Mouse (Mus musculus) stomach, embryonic 15.5 days (tissue): ENCODE data around the gene Kcnd3. TPM values are rescaled to one million over a fixed set of nuclear protein-coding genes. Genes with fewer than 3 reads are reported as not detected.

Source experiments
- ATAC-seq: fragments of 200-750 bp; cut with Nextera tagmentation; 2 replicates; pipeline ENCODE4 v1.8.0; 2017; ENCODE audit warnings: low read depth, moderate number of reproducible peaks, moderate TSS enrichment; ENCODE audit not compliant: insufficient read depth, low FRiP score
- H3K27ac ChIP-seq: fragments of 300-500 bp; sonication (generic); 2 replicates; pipeline ENCODE4 v1.5.1; 2015; ENCODE audit warnings: mild to moderate bottlenecking, inconsistent platforms
- H3K27me3 ChIP-seq: fragments of 300-500 bp; sonication (generic); replicated peaks from 2 replicates; pipeline ENCODE4 v1.6.1; 2015; ENCODE audit warnings: inconsistent platforms
- H3K36me3 ChIP-seq: fragments of 300-500 bp; sonication (generic); 2 replicates; pipeline ENCODE4 v1.6.1; 2015; ENCODE audit warnings: inconsistent platforms
- H3K4me1 ChIP-seq: fragments of 300-500 bp; sonication (generic); 2 replicates; pipeline ENCODE4 v1.6.1; 2015; ENCODE audit warnings: inconsistent platforms
- H3K4me2 ChIP-seq: fragments of 300-500 bp; sonication (generic); 2 replicates; pipeline ENCODE4 v1.6.1; 2015; ENCODE audit warnings: mild to moderate bottlenecking, inconsistent platforms
- H3K4me3 ChIP-seq: fragments of 300-500 bp; sonication (generic); replicated peaks from 2 replicates; pipeline ENCODE4 v1.5.1; 2015; ENCODE audit warnings: inconsistent platforms
- H3K9ac ChIP-seq: fragments of 300-500 bp; sonication (generic); 2 replicates; pipeline ENCODE4 v1.6.1; 2015; ENCODE audit warnings: inconsistent platforms
- H3K9me3 ChIP-seq: fragments of 300-500 bp; sonication (generic); 2 replicates; pipeline ENCODE4 v1.6.1; 2016; ENCODE audit warnings: inconsistent platforms
- WGBS: fragments of 180-500 bp; shearing (Covaris S2); methylation state at CpG from one replicate; pipeline ENCODE4 v1.1.7; 2015; 5-methylcytosine and 5-hydroxymethylcytosine counted together
- polyA plus RNA-seq: library from polyadenylated mRNA; unstranded; fragments of >200 nt; fragmentation: Nextera tagmentation; extraction: Ambion mirVana; gene quantifications from 2 replicates; pipeline ENCODE4 v1.2.1, GENCODE M21; 2015

The Kcnd3 gene
- polyA plus RNA-seq, 1 experiment from 2014 or later: 6.2 TPM

DNA sequence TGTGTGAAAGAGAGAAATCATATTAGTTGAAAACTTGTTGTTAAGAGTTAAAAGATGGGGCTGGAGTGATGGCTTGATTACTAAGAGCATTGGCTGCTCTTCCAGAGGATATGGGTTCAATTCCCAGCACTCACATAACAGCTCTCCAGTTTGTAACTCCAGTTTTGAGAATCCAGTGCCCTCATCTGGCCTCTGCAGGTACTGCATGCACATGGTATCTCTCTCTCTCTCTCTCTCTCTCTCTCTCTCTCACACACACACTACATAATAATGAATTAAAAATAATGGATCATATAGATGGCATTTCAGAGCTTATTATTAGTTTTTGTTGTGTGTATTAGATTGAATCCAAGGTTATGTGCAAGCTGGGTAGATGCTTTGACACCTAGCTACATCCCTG lies 29.7 kb upstream of the Kcnd3 start:
- no peaks in the 10 kb centered on the region for H3K9me3 ChIP-seq
- ATAC-seq: no peak
- H3K36me3 ChIP-seq: no peaks in the 10 kb centered on the region
- no peak overlapping the region for H3K4me2 ChIP-seq
- H3K9ac ChIP-seq: no peak overlapping the region
- H3K27me3 ChIP-seq: no peaks in the 10 kb centered on the region
- no peak overlapping the region for H3K4me3 ChIP-seq
- no peaks in the 10 kb centered on the region for H3K4me1 ChIP-seq
- no peak overlapping the region for H3K27ac ChIP-seq

DNA sequence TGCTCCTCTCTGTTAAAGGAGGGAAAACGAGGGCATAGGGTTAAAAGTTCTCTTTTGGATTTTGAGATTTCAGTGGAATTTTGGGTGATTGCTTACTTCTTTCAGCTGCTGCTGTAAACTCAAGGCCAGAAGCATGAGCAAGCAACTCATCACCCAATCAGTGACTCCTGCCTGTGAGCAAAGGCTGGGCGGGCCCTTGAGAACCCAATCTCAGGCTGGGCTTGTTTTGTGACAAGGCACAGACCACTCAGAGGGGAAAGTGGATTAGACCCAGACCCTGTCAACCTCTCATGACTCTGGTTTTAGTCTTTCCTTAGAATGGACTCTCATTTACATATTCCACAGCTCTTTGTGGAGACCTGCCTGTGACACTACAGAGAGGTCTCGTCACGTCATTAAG lies 28.7 kb upstream of the Kcnd3 start:
- no peaks in the 10 kb centered on the region for H3K4me1 ChIP-seq
- no peaks in the 10 kb centered on the region for H3K27me3 ChIP-seq
- H3K27ac ChIP-seq: no peak overlapping the region
- no peaks in the 10 kb centered on the region for H3K36me3 ChIP-seq
- 60% methylated on average over 4 of the region's 4 CpGs for WGBS
- H3K4me3 ChIP-seq: no peak overlapping the region
- no peak for ATAC-seq
- no peak overlapping the region for H3K9ac ChIP-seq
- H3K4me2 ChIP-seq: no peak overlapping the region
- H3K9me3 ChIP-seq: no peaks in the 10 kb centered on the region

GRCm38 (mm10) chr3:105428586-105428985 lies 23.5 kb upstream of the Kcnd3 start:
- no peak overlapping the region for H3K9ac ChIP-seq
- H3K4me2 ChIP-seq: no peak overlapping the region
- no peak overlapping the region for H3K4me3 ChIP-seq
- ATAC-seq: no peak
- no peaks in the 10 kb centered on the region for H3K4me1 ChIP-seq
- no peaks in the 10 kb centered on the region for H3K36me3 ChIP-seq
- H3K27me3 ChIP-seq: no peaks in the 10 kb centered on the region
- H3K27ac ChIP-seq: no peak overlapping the region
- H3K9me3 ChIP-seq: no peaks in the 10 kb centered on the region

DNA sequence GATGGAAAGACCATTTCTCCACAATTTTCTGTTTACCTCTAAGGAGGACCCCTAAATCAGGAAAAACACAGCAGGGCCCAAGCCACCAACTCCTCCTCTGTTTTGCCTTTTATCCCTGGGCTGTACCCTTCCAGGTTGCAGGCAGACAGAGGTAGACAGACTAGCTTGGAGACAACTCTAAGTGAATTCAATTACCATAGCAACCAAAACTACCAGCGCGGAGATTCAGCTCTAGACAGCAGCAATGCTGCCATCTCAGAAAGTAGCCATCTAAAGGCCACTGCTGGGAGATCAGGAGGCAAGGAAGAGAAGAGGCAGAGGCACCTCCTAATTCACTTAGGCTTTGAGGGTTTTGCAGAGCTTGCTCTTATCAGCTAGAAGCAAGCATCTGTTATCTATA lies 15.7 kb upstream of the Kcnd3 start:
- Histone ChIP-seq H3K27me3 (no peaks in the 10 kb centered on the region), H3K4me3 (no peak overlapping the region), H3K4me1 (no peaks in the 10 kb centered on the region), H3K9me3 (no peaks in the 10 kb centered on the region), H3K36me3 (no peaks in the 10 kb centered on the region), H3K9ac (no peak overlapping the region), H3K4me2 (no peak overlapping the region), H3K27ac (no peak overlapping the region)
- WGBS: 64% methylated on average over 2 of the region's 2 CpGs
- ATAC-seq: no peak

DNA sequence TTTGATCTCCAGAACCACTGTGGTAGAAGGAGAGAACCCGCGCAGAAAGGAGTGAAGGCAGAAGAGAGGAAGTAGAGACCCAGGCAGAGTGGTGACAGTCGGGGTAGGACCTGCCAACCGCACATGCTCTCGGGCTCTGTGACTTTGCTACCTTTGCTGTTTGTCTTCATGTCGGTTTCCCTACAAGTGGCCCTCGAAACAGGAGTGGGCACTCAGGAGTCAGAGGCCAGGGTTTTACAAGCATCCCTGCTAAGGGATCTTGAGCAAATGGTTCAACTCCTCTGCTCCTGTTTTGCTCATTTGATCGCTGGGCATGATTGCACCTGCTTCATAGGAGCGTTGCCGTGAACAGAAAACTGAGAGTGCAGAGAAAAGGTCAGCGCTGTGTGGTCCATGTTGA lies 15.2 kb upstream of the Kcnd3 start:
- Histone ChIP-seq H3K27ac (no peak overlapping the region), H3K27me3 (no peaks in the 10 kb centered on the region), H3K4me2 (no peak overlapping the region), H3K9ac (no peak overlapping the region), H3K36me3 (no peaks in the 10 kb centered on the region), H3K9me3 (no peaks in the 10 kb centered on the region), H3K4me1 (no peaks in the 10 kb centered on the region), H3K4me3 (no peak overlapping the region)
- 84% methylated on average over 11 of the region's 11 CpGs for WGBS
- no peak for ATAC-seq

GRCm38 (mm10) chr3:105440873-105441495 lies 11.1 kb upstream of the Kcnd3 start:
- no peaks in the 10 kb centered on the region for H3K9me3 ChIP-seq
- H3K27me3 ChIP-seq: no peaks in the 10 kb centered on the region
- H3K9ac ChIP-seq: no peak overlapping the region
- H3K4me3 ChIP-seq: no peak overlapping the region
- H3K27ac ChIP-seq: no peak overlapping the region
- no peak for ATAC-seq
- H3K36me3 ChIP-seq: no peaks in the 10 kb centered on the region
- H3K4me1 ChIP-seq: no peaks in the 10 kb centered on the region
- 59% methylated on average over 4 of the region's 4 CpGs for WGBS
- no peak overlapping the region for H3K4me2 ChIP-seq

DNA sequence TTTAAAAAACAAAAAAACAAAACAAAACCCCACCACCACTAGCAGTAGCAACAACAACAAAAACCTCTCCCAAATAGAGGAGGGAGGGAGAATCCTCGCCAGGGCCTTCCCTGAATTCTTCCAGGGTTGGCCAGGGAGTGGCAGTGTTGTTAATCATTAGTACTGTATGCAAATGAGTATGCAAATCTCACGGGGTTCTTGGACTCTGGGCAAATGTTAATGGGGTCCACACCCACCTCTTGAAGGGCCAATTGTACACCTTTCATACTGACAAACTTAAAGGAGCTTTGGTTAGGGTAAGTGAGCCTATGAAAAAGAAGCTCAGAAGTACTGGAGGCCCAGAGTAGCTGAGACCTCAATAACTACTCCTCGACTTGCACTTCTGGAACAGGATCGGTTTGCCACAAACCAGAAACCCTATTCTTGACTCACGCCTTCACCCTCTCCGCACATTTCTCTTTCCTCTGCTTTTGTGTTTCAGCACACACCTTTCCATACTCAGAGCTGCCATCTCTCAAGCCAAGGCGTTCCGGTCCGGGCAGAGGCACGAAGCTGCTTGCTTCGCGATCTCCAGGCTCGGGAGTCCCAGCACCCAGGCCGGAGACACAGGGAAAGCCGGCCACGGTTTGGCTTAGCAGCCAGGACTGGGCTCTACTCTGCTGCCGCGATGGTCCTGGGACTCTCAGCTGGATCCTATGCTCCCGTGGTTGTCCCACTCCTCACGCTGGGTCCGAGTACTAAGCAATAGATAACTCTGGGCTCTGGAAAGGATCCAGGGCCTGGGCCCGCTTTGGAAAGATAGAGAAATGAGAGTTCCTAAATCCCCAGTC lies 1.3 kb upstream of the Kcnd3 start:
- Histone ChIP-seq H3K27ac (peak overlapping the region; percentile 62), H3K27me3 (peaks cover 16% of the 10 kb centered on the region), H3K36me3 (no peaks in the 10 kb centered on the region), H3K4me1 (peaks cover 14% of the 10 kb centered on the region), H3K4me2 (peak overlapping the region; percentile 98), H3K4me3 (peak overlapping the region; percentile 63), H3K9ac (peak overlapping the region; percentile 3; the same call in 1 of the 2 replicates), H3K9me3 (no peaks in the 10 kb centered on the region)
- ATAC-seq: no peak
- 6% methylated on average over 22 of the region's 22 CpGs for WGBS

DNA sequence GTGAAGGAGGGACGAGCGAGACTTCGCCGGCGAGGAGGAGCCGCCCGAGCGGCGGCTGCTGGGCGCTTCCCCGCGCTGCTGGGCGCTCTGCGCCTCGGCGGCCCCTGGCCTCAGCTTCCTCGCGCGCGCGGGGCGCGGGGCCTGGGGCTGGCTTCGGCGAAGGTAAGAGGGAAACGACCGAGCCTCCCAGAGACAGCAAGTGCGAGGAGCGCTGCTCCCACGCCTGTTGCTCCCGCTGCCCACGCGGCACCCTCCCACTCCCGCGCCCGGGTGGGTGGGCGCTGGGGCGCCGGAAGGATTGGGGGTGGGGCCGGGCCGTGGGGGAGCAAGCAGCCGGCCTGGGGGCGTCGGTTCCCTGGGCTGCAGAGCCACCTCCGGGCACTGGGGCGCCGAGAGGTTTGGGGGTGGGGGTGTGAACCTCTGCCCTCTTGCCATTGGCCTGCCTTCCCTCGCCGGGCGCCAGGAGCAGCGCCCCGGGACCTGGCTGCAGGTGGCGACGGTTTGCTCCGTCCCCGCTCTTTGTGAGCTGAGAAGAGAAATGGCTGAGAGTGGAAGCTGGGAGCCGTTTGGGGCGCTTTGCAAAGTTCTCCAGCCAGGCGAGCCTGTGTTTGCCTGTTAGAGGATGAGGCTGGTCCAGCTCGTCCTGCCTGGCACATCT lies 555 bp downstream of the Kcnd3 start:
- peaks cover 14% of the 10 kb centered on the region for H3K4me1 ChIP-seq
- ATAC-seq: peak; percentile 9; the same call in 1 of the 2 replicates
- H3K27ac ChIP-seq: peak overlapping the region; percentile 83
- H3K27me3 ChIP-seq: peaks cover 19% of the 10 kb centered on the region
- H3K9me3 ChIP-seq: no peaks in the 10 kb centered on the region
- H3K36me3 ChIP-seq: no peaks in the 10 kb centered on the region
- H3K9ac ChIP-seq: peak overlapping the region; percentile 58
- H3K4me3 ChIP-seq: peak overlapping the region; percentile 63
- peak overlapping the region; percentile 98 for H3K4me2 ChIP-seq
- WGBS: under 1% methylated on average over 47 of the region's 60 CpGs

GRCm38 (mm10) chr3:105453214-105453950 lies 1.3 kb downstream of the Kcnd3 start:
- peak overlapping the region; percentile 98 for H3K4me2 ChIP-seq
- no peaks in the 10 kb centered on the region for H3K9me3 ChIP-seq
- no peaks in the 10 kb centered on the region for H3K36me3 ChIP-seq
- no peak overlapping the region; the same call in 1 of the 2 replicates for H3K9ac ChIP-seq
- H3K27ac ChIP-seq: peak overlapping the region; percentile 83; the same call in 1 of the 2 replicates
- 2% methylated on average over 19 of the region's 19 CpGs for WGBS
- peaks cover 19% of the 10 kb centered on the region for H3K27me3 ChIP-seq
- H3K4me3 ChIP-seq: peak overlapping the region; percentile 63
- no peak for ATAC-seq
- H3K4me1 ChIP-seq: peaks cover 14% of the 10 kb centered on the region

DNA sequence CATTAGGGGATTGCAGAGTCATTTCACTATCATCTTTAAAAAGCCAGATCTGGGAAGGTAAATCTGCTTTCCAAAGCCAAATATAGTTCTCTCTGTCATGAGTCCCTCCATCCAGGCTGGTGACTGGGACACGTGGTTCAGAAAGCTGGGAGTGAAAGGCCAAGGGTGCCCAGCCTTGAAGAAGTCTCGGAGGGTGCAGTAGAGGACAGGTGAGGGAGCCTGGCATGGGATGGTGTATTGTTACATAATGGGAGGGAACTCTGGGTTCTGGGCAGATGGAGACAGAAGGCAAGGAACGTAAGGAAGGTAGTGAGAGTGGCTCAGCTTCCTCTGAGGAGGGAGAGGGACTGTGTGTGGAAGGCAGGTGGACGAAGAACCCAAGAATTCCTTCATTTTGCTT lies 5.5 kb downstream of the Kcnd3 start:
- Histone ChIP-seq H3K9me3 (no peaks in the 10 kb centered on the region), H3K4me1 (peaks cover 7% of the 10 kb centered on the region)

DNA sequence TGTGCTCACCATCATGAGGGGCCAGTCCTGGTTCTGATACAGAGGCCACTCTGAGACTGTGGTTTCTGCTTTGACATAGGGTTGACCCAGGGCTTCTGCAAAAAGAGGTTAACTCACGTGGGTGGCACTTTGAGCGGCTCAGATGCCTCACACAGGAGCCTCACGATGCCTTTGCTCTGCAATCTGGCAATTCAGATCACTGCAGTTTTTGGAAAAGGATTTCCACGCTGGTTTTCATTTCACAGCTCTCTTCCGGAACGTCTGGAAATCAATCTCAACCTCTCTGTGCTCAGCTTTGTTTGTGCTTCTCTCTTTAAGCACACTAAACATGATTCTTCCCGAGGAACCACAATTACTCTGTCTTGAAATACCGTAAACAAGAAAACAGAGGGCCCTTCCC lies 14.4 kb downstream of the Kcnd3 start:
- Histone ChIP-seq H3K27ac (no peak overlapping the region), H3K4me1 (no peaks in the 10 kb centered on the region), H3K36me3 (no peaks in the 10 kb centered on the region), H3K9ac (no peak overlapping the region), H3K9me3 (no peaks in the 10 kb centered on the region), H3K4me3 (no peak overlapping the region), H3K4me2 (no peak overlapping the region), H3K27me3 (no peaks in the 10 kb centered on the region)
- ATAC-seq: no peak
- 67% methylated on average over 8 of the region's 8 CpGs for WGBS

More for the DNA sequence above, 5.5 kb downstream of the Kcnd3 start:
- H3K27me3 ChIP-seq: 0 out of 2 replicates have a peak, but pooled peaks cover 16% of the 10 kb centered on the region
- no peaks in the 10 kb centered on the region for H3K36me3 ChIP-seq
- ATAC-seq: no peak
- H3K4me3 ChIP-seq: no peak overlapping the region
- H3K9ac ChIP-seq: no peak overlapping the region
- WGBS: 79% methylated on average over 4 of the region's 4 CpGs
- H3K27ac ChIP-seq: no peak overlapping the region
- no peak overlapping the region for H3K4me2 ChIP-seq
